Mouse (Mus musculus) bone marrow macrophage, adult 2 months (primary cell): ENCODE measurements around the gene Arid5b. TPM values are rescaled to one million over a fixed set of nuclear protein-coding genes. Genes with fewer than 3 reads are reported as not detected.

Source experiments
- H3K27ac ChIP-seq: 2 replicates; pipeline ENCODE4 v1.5.1; 2012; ENCODE audit warnings: low read depth, low read length; ENCODE audit not compliant: insufficient read depth
- H3K4me1 ChIP-seq: 2 replicates; pipeline ENCODE4 v1.6.1; 2012; ENCODE audit warnings: low read length; ENCODE audit not compliant: control insufficient read depth, insufficient read depth
- H3K4me3 ChIP-seq: 2 replicates; pipeline ENCODE4 v1.5.1; 2012; ENCODE audit warnings: mild to moderate bottlenecking, low read length, moderate library complexity; ENCODE audit not compliant: insufficient read depth
- CTCF ChIP-seq: IDR thresholded peaks from 2 replicates; pipeline ENCODE4 v1.5.1; 2012; ENCODE audit warnings: low read depth, mild to moderate bottlenecking, low read length, moderate library complexity
- POLR2A ChIP-seq: IDR thresholded peaks from 2 replicates; pipeline ENCODE4 v1.6.1; 2012; ENCODE audit warnings: mild to moderate bottlenecking, low read depth, low read length, borderline replicate concordance
- polyA plus RNA-seq: library from polyadenylated mRNA; stranded (reverse); fragments of >200 nt; gene quantifications from 2 replicates; pipeline ENCODE4 v1.2.4, GENCODE M21; 2012; ENCODE audit not compliant: missing spikeins, insufficient read depth, insufficient read length

Gene Arid5b
- polyA plus RNA-seq, 1 experiment, result 26.5 TPM

- Histone ChIP-seq H3K4me3 (no peak overlapping the region), H3K27ac (0 out of 2 replicates have a peak overlapping the region, but pooled peaks have one; percentile 21), H3K4me1 (peaks cover 40% of the 10 kb centered on the region)
- TF ChIP-seq POLR2A, result no peak
- TF ChIP-seq CTCF, result no peak
These were observed 109.9 kb downstream of the Arid5b start for GRCm38 (mm10) chr10:68168613-68169012.

- TF ChIP-seq CTCF, result no peak
- TF ChIP-seq POLR2A, result no peak
- Histone ChIP-seq H3K27ac (no peak overlapping the region), H3K4me1 (peaks cover 40% of the 10 kb centered on the region), H3K4me3 (no peak overlapping the region)
These were observed 110.4 kb downstream of the Arid5b start for GRCm38 (mm10) chr10:68168141-68168540.

GRCm38 (mm10) chr10:68167118-68167517 lies 111.4 kb downstream of the Arid5b start:
- H3K4me1 ChIP-seq, result peaks cover 40% of the 10 kb centered on the region
- TF ChIP-seq CTCF (no peak), POLR2A (no peak)
- H3K27ac ChIP-seq, result peak overlapping the region; percentile 64
- no peak overlapping the region for H3K4me3 ChIP-seq

- TF ChIP-seq POLR2A (no peak), CTCF (no peak)
- H3K4me1 ChIP-seq, result peaks cover 40% of the 10 kb centered on the region
- H3K4me3 ChIP-seq, result no peak overlapping the region
- peak overlapping the region; percentile 64 for H3K27ac ChIP-seq
These were observed 111.8 kb downstream of the Arid5b start for GRCm38 (mm10) chr10:68166695-68167086.

- TF ChIP-seq CTCF, result no peak
- Histone ChIP-seq H3K27ac (peak overlapping the region; percentile 16), H3K4me3 (no peak overlapping the region), H3K4me1 (peaks cover 40% of the 10 kb centered on the region)
These were observed 112.5 kb downstream of the Arid5b start for GRCm38 (mm10) chr10:68165709-68166694.

GRCm38 (mm10) chr10:68164723-68165706 lies 113.5 kb downstream of the Arid5b start:
- Histone ChIP-seq H3K4me3 (no peak overlapping the region), H3K4me1 (peaks cover 40% of the 10 kb centered on the region), H3K27ac (no peak overlapping the region; the same call in 1 of the 2 replicates)
- TF ChIP-seq CTCF, result no peak
- no peak for TF ChIP-seq POLR2A

GRCm38 (mm10) chr10:68164137-68164536 lies 114.4 kb downstream of the Arid5b start:
- Histone ChIP-seq H3K4me1 (peaks cover 38% of the 10 kb centered on the region), H3K4me3 (no peak overlapping the region), H3K27ac (no peak overlapping the region)
- TF ChIP-seq CTCF (no peak), POLR2A (no peak)

GRCm38 (mm10) chr10:68159759-68160158 lies 118.8 kb downstream of the Arid5b start:
- Histone ChIP-seq H3K4me1 (peaks cover 7% of the 10 kb centered on the region), H3K27ac (no peak overlapping the region), H3K4me3 (no peak overlapping the region)
- TF ChIP-seq POLR2A, result no peak

GRCm38 (mm10) chr10:68158555-68158954 lies 120.0 kb downstream of the Arid5b start:
- H3K27ac ChIP-seq, result no peak overlapping the region
- peaks cover 5% of the 10 kb centered on the region for H3K4me1 ChIP-seq
- no peak overlapping the region for H3K4me3 ChIP-seq
- TF ChIP-seq POLR2A (no peak), CTCF (no peak)
